Mouse (Mus musculus) cortical plate, adult 2 months (tissue): ENCODE data around the gene Knstrn.

Experiments used
- CTCF ChIP-seq: fragments of 200-500 bp; IDR thresholded peaks from 2 replicates; pipeline ENCODE4 v1.5.1; 2011; ENCODE audit warnings: mild to moderate bottlenecking, control low read depth, low read length; ENCODE audit not compliant: insufficient read depth; ENCODE audit errors: extremely low read depth
- POLR2A ChIP-seq: fragments of 200-500 bp; IDR thresholded peaks from 2 replicates; pipeline ENCODE4 v1.6.1; 2011; ENCODE audit warnings: mild to moderate bottlenecking, low read length, control low read depth; ENCODE audit not compliant: insufficient read depth; ENCODE audit errors: extremely low read depth

DNA sequence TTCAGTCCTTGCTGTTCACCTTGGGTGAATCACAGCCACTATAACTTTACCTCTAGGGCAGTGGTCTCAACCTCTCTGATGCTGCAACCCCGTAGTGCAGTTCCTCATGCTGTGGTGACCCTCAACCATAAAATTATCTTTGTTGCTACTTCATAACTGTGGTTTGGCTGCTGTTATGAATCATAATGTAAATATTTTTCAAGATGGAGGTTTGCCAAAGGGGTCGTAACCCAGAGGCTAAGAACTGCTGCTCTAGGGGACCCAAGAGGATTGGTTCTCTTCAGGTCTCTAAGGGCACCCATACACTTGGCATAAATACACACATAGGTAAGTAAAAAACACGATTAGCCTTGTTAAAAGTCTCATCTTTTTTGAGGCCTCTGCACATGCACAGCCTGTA is 56.8 kb downstream of the Knstrn start:
- TF ChIP-seq CTCF (no peak), POLR2A (no peak)
